Mouse (Mus musculus) embryo, embryonic 9.5 days (tissue): ENCODE data around the gene Mvb12b.

Experiments
- DNase-seq: peaks from one replicate; pipeline ENCODE4 v3.0.0-alpha.2; 2017; ENCODE audit errors: extremely low spot score

The Mvb12b gene

GRCm38 (mm10) chr2:33698898-33699297 is 188.8 kb downstream of the Mvb12b start:
- no peak for DNase-seq

- no peak for DNase-seq
Measured at GRCm38 (mm10) chr2:33696428-33696827, 191.3 kb downstream of the Mvb12b start.

GRCm38 (mm10) chr2:33693931-33694330 is 193.8 kb downstream of the Mvb12b start:
- DNase-seq, result no peak

GRCm38 (mm10) chr2:33689880-33690462 is 197.8 kb downstream of the Mvb12b start:
- DNase-seq, result peak; percentile 64

GRCm38 (mm10) chr2:33689155-33689879 is 198.4 kb downstream of the Mvb12b start:
- no peak for DNase-seq

- DNase-seq, result no peak
Measured at GRCm38 (mm10) chr2:33683594-33683993, 204.2 kb downstream of the Mvb12b start.

GRCm38 (mm10) chr2:33683095-33683494 is 204.7 kb downstream of the Mvb12b start:
- no peak for DNase-seq

- DNase-seq, result peak; percentile 70
Measured at GRCm38 (mm10) chr2:33682219-33682618, 205.5 kb downstream of the Mvb12b start.
